Mouse (Mus musculus): ENCODE data around the gene Prim1. TPM values are rescaled to one million over a fixed set of nuclear protein-coding genes. Genes with fewer than 3 reads are reported as not detected.
"Not testable (repeated sequence)": the region's sequence is repeated elsewhere in the genome, so short reads cannot be mapped to it uniquely, and the experiment has no call there.

Gene Prim1
- polyA plus RNA-seq, 1 experiment, result 1.3 TPM

- no peak for TF ChIP-seq TAL1 (IDR thresholded peaks at IDR 0.05; ENCODE audit: low read length)
- no peak for TF ChIP-seq GATA1 (IDR thresholded peaks at IDR 0.05; ENCODE audit: low read length)
- no peaks in the 10 kb centered on the region for H3K9me3 ChIP-seq (ENCODE audit: control insufficient read depth, low read length)
- peaks cover 4% of the 10 kb centered on the region for H3K27me3 ChIP-seq (ENCODE audit: control insufficient read depth)
- peaks cover 50% of the 10 kb centered on the region for H3K4me1 ChIP-seq (ENCODE audit: control insufficient read depth)
- peaks cover 34% of the 10 kb centered on the region for H3K36me3 ChIP-seq (ENCODE audit: control insufficient read depth)
- H3K4me3 ChIP-seq (replicated peaks), result peak overlapping the region; percentile 99
These were observed 44.4 kb downstream of the Prim1 start for GRCm38 (mm10) chr10:128059207-128059981.

DNA sequence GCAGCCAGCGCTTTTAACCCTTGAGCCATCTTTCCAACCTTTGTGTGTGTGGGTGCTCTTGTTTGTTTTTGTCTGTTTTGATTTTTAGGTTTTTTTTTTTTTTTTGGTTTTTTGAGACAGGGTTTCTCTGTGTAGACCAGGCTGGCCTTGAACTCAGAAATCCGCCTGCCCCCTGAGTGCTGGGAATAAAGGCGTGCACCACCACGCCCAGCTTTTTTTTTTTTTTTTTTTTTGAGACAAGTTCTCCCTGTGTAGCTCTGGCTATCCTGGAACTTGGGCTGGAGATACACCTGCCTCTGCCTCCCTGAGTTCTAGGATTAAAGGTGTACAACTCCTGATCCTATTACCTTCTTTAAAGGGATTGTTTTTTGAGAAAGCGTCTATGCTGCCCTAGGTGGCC is 46.1 kb downstream of the Prim1 start:
- H3K4me1 ChIP-seq (ENCODE audit: control insufficient read depth), result peaks cover 61% of the 10 kb centered on the region
- H3K27me3 ChIP-seq (ENCODE audit: control insufficient read depth), result no peaks in the 10 kb centered on the region
- H3K4me3 ChIP-seq (replicated peaks), result peak overlapping the region; percentile 99
- TF ChIP-seq TAL1 (IDR thresholded peaks at IDR 0.05; ENCODE audit: low read length) (no peak), GATA1 (IDR thresholded peaks at IDR 0.05; ENCODE audit: low read length) (no peak)
- no peaks in the 10 kb centered on the region for H3K9me3 ChIP-seq (ENCODE audit: control insufficient read depth, low read length)
- peaks cover 50% of the 10 kb centered on the region for H3K36me3 ChIP-seq (ENCODE audit: control insufficient read depth)

GRCm38 (mm10) chr10:128062221-128062989 is 47.4 kb downstream of the Prim1 start:
- Histone ChIP-seq H3K36me3 (ENCODE audit: control insufficient read depth) (peaks cover 62% of the 10 kb centered on the region), H3K27me3 (ENCODE audit: control insufficient read depth) (no peaks in the 10 kb centered on the region), H3K4me3 (replicated peaks) (no peak overlapping the region), H3K9me3 (ENCODE audit: control insufficient read depth, low read length) (no peaks in the 10 kb centered on the region), H3K4me1 (ENCODE audit: control insufficient read depth) (peaks cover 65% of the 10 kb centered on the region)
- TF ChIP-seq GATA1 (IDR thresholded peaks at IDR 0.05; ENCODE audit: low read length) (no peak), TAL1 (IDR thresholded peaks at IDR 0.05; ENCODE audit: low read length) (no peak)

DNA sequence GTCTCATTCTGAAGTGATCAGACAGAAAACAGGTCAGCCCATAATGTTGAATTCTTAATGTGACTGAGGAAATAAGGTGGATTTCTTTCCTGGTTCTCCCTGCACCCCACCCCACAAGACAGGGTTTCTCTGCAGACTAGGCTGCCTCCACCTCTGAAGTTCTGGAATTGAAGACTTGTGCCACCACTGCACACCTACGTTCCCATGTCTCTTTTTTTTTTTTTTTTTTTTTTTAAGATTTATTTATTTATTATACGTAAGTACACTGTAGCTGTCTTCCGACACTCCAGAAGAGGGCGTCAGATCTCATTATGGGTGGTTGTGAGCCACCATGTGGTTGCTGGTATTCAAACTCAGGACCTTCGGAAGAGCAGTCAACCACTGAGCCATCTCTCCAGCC is 51.1 kb downstream of the Prim1 start:
- peaks cover 6% of the 10 kb centered on the region for H3K9me3 ChIP-seq (ENCODE audit: control insufficient read depth, low read length)
- H3K27me3 ChIP-seq (ENCODE audit: control insufficient read depth), result no peaks in the 10 kb centered on the region
- H3K4me1 ChIP-seq (ENCODE audit: control insufficient read depth), result peaks cover 65% of the 10 kb centered on the region
- peaks cover 92% of the 10 kb centered on the region for H3K36me3 ChIP-seq (ENCODE audit: control insufficient read depth)
- H3K4me3 ChIP-seq (replicated peaks), result no peak overlapping the region
- TF ChIP-seq GATA1 (IDR thresholded peaks at IDR 0.05; ENCODE audit: low read length) (no peak), TAL1 (IDR thresholded peaks at IDR 0.05; ENCODE audit: low read length) (no peak)

- no peak overlapping the region for H3K4me3 ChIP-seq (replicated peaks)
- H3K4me1 ChIP-seq (ENCODE audit: control insufficient read depth), result peaks cover 37% of the 10 kb centered on the region
These were observed 54.2 kb downstream of the Prim1 start for GRCm38 (mm10) chr10:128069201-128069600.

DNA sequence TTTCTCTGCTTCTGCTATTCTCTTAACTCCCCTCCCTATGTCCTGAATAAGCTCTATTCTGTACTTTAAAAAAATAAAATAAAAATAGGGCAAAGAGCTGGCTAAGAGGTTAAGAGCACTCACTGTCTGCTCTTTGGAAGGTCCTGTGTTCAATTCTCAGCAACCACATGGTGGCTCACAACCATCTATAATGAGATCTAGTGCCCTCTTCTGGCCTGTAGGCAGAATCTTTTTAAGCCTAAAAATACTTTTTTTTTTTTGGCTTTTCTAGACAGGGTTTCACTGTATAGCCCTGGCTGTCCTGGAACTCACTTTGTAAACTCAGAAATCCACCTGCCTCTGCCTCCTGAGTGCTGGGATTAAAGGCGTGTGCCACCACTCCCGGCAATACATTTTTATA is 55.5 kb downstream of the Prim1 start:
- H3K36me3 ChIP-seq (ENCODE audit: control insufficient read depth), result peaks cover 93% of the 10 kb centered on the region
- H3K4me1 ChIP-seq (ENCODE audit: control insufficient read depth), result peaks cover 27% of the 10 kb centered on the region
- H3K27me3 ChIP-seq (ENCODE audit: control insufficient read depth); H3K4me3 ChIP-seq (replicated peaks); H3K9me3 ChIP-seq (ENCODE audit: control insufficient read depth, low read length): not testable (repeated sequence)

More at GRCm38 (mm10) chr10:128069201-128069600, 54.2 kb downstream of the Prim1 start:
- no peak for TF ChIP-seq TAL1 (IDR thresholded peaks at IDR 0.05; ENCODE audit: low read length)
- peak; percentile 32; the same call in 1 of the 2 replicates for TF ChIP-seq GATA1 (IDR thresholded peaks at IDR 0.05; ENCODE audit: low read length)
- H3K36me3 ChIP-seq (ENCODE audit: control insufficient read depth), result peaks cover 94% of the 10 kb centered on the region
- no peaks in the 10 kb centered on the region for H3K27me3 ChIP-seq (ENCODE audit: control insufficient read depth)
- peaks cover 6% of the 10 kb centered on the region for H3K9me3 ChIP-seq (ENCODE audit: control insufficient read depth, low read length)

GRCm38 (mm10) chr10:128078269-128078668 is 63.3 kb downstream of the Prim1 start:
- H3K27me3 ChIP-seq (ENCODE audit: control insufficient read depth); H3K4me3 ChIP-seq (replicated peaks); H3K9me3 ChIP-seq (ENCODE audit: control insufficient read depth, low read length): not testable (repeated sequence)
- peaks cover 46% of the 10 kb centered on the region for H3K36me3 ChIP-seq (ENCODE audit: control insufficient read depth)
- peaks cover 14% of the 10 kb centered on the region for H3K4me1 ChIP-seq (ENCODE audit: control insufficient read depth)

Other genes with a start within 250 kb of the Prim1 start
- gene Rdh9, start 238.8 kb upstream of the Prim1 start, polyA plus RNA-seq (2012), result not detected in 2 replicates
- not detected in 2 replicates for gene Rdh16, start 214.0 kb upstream of the Prim1 start, polyA plus RNA-seq (2012)
- not detected in 2 replicates for gene Rdh19, start 165.2 kb upstream of the Prim1 start, polyA plus RNA-seq (2012)
- not detected in 2 replicates for gene Rdh16f2, start 148.7 kb upstream of the Prim1 start, polyA plus RNA-seq (2012)
- not detected in 2 replicates for gene Rdh7, start 126.4 kb upstream of the Prim1 start, polyA plus RNA-seq (2012)
- gene Sdr9c7, start 116.7 kb upstream of the Prim1 start, polyA plus RNA-seq (2012), result not detected in 2 replicates
- gene Hsd17b6, start 7.6 kb upstream of the Prim1 start, polyA plus RNA-seq (2012), result not detected in 2 replicates
- 10.5 and 11.0 TPM in 2 replicates for gene Naca, start 20.4 kb downstream of the Prim1 start, polyA plus RNA-seq (2012)
- gene Ptges3, start 43.8 kb downstream of the Prim1 start, polyA plus RNA-seq (2012), result 8.6 and 11.8 TPM in 2 replicates
- gene Atp5b, start 68.1 kb downstream of the Prim1 start, polyA plus RNA-seq (2012), result 152 and 224 TPM in 2 replicates
- 3.2 and 3.6 TPM in 2 replicates for gene Baz2a, start 76.4 kb downstream of the Prim1 start, polyA plus RNA-seq (2012)
- gene Rbms2, start 165.1 kb downstream of the Prim1 start, polyA plus RNA-seq (2012), result 0.72 and 0.93 TPM in 2 replicates
- gene Gls2, start 179.3 kb downstream of the Prim1 start, polyA plus RNA-seq (2012), result not detected in 2 replicates
- gene Spryd4, start 196.6 kb downstream of the Prim1 start, polyA plus RNA-seq (2012), result 0.10 and 0.18 TPM in 2 replicates
- gene Mip, start 210.7 kb downstream of the Prim1 start, polyA plus RNA-seq (2012), result 0.03 TPM in 1 of 2 replicates, not detected in the other
- 2.7 and 3.0 TPM in 2 replicates for gene Timeless, start 216.9 kb downstream of the Prim1 start, polyA plus RNA-seq (2012)
- gene Apon, start 238.9 kb downstream of the Prim1 start, polyA plus RNA-seq (2012), result 0.02 and 0.04 TPM in 2 replicates

All from erythroblast, embryonic 14.5 days (primary cell).